Mouse (Mus musculus) cerebellum, adult 8-10 months (tissue): Measurements from ENCODE around the gene 4632433K11Rik.
A peak's percentile ranks its signal among the peaks of the same experiment; 100 is the strongest.
"Not testable (repeated sequence)": the region's sequence is repeated elsewhere in the genome, so short reads cannot be mapped to it uniquely, and the experiment has no call there.

Experiments
- DNase-seq: peaks from one replicate; pipeline ENCODE4 v3.0.0; 2022

The 4632433K11Rik gene

DNA sequence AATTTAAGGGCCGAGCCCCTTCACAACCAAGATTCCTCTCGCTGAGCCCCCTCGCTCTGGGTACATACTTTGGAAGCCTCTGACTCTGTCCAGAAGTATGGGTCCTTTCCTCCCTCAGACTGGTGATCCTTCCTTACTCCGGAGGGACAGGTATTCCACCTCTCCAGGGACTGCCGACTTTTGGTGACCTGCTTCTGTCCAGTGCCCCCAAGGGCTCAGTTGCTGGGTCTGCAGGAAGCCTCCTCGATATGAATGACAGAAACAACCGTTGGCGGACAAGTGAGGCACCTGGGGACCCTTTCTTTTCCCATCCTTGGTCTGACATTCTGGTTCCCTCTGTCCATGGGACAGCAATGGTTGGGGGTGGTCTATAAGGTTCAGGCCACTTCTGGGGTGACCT is 23.5 kb downstream of the 4632433K11Rik start:
- no peak for DNase-seq

- peak; percentile 42 for DNase-seq
These were observed 23.9 kb downstream of the 4632433K11Rik start for GRCm38 (mm10) chr7:5057804-5058203.

DNA sequence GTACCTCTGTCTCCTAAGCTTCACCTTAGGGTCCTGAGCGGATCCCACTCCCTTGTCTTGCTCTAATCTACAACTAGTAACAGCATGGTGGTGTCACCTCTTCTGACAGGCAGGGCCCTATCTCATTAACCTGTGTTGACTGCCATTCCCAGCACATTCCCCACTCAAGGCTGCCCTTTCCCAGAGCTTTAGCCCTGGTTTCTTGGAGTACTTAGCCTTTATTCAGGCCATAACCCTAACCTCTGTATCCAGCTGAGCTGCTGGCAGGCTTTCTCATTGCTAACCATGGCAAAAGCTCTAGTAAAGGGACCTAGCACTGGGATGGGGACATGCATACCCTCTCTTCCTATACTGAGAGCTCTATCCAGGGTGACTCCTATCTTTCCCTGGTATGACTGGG is 24.7 kb downstream of the 4632433K11Rik start:
- DNase-seq, result peak; percentile 39

GRCm38 (mm10) chr7:5059421-5059820 is 25.5 kb downstream of the 4632433K11Rik start:
- peak; percentile 37 for DNase-seq

DNA sequence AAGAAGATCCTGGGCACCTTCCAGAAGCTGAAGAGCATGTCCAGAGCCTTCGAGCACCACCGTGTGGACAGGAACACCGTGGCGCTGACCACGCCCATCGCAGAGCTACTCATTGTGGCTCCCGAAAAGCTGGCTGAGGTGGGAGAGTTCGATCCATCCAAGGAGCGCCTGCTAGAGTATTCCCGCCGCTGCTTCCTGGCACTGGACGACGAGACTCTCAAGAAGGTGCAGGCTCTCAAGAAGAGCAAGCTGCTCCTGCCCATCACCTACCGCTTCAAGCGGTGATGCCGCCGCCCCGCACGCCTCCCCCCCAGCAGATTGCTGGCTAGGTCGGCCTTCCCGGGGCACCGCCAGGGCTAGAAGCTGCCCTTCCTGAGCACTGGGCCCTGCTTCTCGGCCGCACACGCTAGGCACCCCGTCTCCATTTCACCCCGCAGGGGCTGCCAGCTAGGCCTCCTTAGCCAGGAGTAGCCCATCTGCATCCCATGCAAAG is 26.4 kb downstream of the 4632433K11Rik start:
- DNase-seq, result peak; percentile 88

DNA sequence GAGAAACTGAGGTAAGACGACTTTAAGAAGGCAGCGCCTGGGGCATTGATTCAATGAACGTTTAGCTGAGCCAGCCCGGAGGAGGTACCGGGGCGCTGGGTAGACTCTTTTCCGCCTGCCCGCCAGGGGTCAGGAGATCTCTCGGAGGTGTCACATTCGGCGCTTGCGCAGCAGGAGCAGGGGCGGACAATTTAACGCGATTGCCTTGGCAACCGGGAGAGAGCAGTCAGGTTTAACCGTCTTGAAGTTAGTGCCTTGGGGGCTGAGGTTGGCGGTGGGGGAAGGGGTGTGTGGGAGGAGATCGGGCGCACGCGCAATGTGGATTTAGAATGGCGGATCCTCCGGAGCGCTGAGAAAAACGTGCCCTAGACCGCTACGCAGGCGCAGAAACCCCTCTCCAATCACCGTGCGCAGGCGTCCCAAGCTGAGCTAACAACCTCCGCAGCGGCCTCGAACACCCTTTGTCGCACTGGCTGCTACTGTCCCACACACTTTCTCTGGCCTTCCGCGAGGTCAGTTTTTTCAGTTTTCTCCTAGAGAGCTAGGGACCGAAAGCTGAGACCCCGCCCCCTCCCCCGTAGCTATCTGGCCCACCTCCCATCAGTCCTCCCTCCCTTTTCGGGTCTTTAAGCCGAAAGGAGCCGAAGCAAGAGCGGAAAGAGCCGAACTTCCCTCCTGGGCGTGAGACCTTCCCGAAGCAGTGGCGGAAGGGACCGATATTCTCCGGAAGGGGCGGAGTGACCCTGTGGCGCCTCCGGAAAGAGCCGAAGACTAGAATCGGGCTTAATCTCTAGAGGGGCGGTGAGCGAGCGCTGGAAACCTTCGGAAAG is 27.2 kb downstream of the 4632433K11Rik start:
- peak; percentile 99 for DNase-seq

DNA sequence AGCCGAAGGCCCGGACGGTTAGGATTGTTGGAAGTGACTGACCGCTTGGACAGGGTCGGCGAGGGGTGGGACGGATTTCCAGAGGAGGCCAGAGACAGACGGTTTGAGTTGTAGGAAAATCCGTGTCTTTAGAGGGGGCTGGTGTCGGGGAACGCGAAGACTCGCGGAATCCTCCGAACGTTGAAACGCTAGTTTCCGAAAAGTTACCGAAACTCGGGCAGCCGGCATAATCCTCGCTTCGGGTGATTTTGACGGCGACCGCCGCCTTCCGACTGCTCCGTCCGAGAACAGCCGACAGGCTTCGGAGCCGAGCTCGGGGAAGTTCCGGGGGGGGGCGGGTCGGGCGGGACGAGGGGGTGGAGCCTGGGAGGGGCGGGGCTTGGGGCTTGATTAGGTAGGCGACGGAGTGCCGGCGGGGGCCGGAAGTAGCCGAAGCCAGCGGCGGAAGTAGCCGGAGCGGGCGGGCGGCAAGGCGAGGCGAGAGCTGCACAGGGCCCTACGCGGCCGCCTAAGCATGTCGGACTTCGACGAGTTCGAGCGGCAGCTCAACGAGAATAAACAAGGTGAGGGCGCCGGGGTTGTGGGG is 27.9 kb downstream of the 4632433K11Rik start, which contains the start of gene U2af2:
U2af2 (plus strand) TSS at position 370 of the 586 bp plus-strand sequence.
- DNase-seq, result peak; percentile 93

GRCm38 (mm10) chr7:5062360-5063001 is 28.6 kb downstream of the 4632433K11Rik start:
- DNase-seq, result no peak

- DNase-seq, result no peak
These were observed 31.0 kb downstream of the 4632433K11Rik start for GRCm38 (mm10) chr7:5064886-5065285.

GRCm38 (mm10) chr7:5073586-5073985 is 39.7 kb downstream of the 4632433K11Rik start:
- DNase-seq, result no peak

- no peak for DNase-seq
These were observed 41.1 kb downstream of the 4632433K11Rik start for GRCm38 (mm10) chr7:5074984-5075383.

DNA sequence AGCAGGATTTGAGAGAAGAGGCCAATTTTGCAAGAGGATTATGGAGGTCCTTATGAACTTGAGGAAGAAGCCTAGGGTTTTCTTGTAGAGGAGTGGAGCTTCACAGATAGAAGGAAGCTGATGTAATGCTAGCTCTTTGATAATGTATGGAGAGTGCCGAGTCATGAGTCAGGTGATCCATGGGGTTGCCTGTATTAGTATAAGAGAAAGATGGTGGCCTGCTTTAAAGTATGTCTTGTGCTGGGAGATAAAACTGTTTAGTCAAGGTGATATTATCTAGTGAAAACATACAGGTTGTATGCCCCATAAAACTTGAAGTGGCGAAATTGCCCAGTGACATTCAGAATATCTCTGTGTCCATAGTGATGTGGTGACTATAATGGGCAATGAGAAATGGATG is 43.0 kb downstream of the 4632433K11Rik start:
- DNase-seq, result no peak

DNA sequence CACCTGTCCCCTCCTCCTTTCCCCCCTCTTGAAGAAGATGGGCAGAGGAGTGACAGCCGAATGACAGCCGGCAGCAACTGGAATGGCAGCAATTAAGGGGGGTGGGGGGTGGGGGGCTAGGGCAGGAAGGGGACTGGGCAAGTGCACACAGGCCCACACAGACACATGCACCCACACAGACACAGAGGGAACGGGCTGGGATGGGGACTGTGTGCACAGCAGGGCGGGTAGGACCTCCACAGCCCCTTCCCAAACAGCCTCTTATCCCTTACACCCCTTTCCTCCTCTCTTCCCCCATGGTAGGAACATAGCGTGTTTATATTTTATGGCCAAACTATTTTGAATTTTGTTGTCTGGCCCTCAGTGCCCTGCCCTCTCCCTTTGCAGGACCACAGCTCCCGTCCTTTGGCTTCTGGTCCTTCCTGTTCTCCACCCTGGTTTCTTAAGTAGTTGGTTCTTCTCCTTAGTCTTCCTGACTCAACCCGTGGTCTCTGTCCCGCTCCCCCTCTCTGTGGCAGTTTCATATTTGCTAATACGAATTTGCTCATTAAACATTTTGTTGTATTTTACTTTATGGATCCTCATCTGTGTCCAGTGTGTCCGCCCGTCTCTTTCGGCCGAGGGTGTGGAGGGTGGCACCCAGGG is 45.6 kb downstream of the 4632433K11Rik start:
- not testable (repeated sequence) for DNase-seq

- DNase-seq, result peak; percentile 94
These were observed 46.3 kb downstream of the 4632433K11Rik start, which contains the start of gene Epn1 for GRCm38 (mm10) chr7:5080010-5080751. TSS of gene Epn1 (plus strand) at chr7:5080235.

- DNase-seq, result no peak
These were observed 46.9 kb downstream of the 4632433K11Rik start for GRCm38 (mm10) chr7:5080815-5081214.

GRCm38 (mm10) chr7:5081241-5081640 is 47.3 kb downstream of the 4632433K11Rik start:
- DNase-seq, result no peak

GRCm38 (mm10) chr7:5081939-5082338 is 48.0 kb downstream of the 4632433K11Rik start:
- DNase-seq, result no peak

- no peak for DNase-seq
These were observed 49.6 kb downstream of the 4632433K11Rik start for GRCm38 (mm10) chr7:5083325-5084105.
